Mouse (Mus musculus): Measurements from ENCODE around the gene Armc9. TPM values are rescaled to one million over a fixed set of nuclear protein-coding genes. Genes with fewer than 3 reads are reported as not detected.

Armc9 gene
- 10.6 TPM for total RNA-seq (2023)

GRCm38 (mm10) chr1:86154133-86154823 is at the start of gene Armc9:
Armc9 (plus strand) TSS chr1:86154780.

GRCm38 (mm10) chr1:86111779-86112178 is 42.8 kb upstream of the Armc9 start, which contains the start of gene Htr2b:
Htr2b (minus strand) TSS chr1:86111970.

GRCm38 (mm10) chr1:86133337-86133736 is 21.2 kb upstream of the Armc9 start, which contains the start of gene Gm21972:
Gm21972 (plus strand) TSS chr1:86133637.

GRCm38 (mm10) chr1:86302532-86302931 is 148.0 kb downstream of the Armc9 start, which contains the start of gene B3gnt7:
B3gnt7 (plus strand) TSS chr1:86302832.

Other genes with a start within 250 kb of the Armc9 start
- gene 4933407L21Rik, start 226.3 kb upstream of the Armc9 start, total RNA-seq (2023), result 0.44 TPM
- 1.2 TPM for gene Gpr55, start 193.8 kb upstream of the Armc9 start, total RNA-seq (2023)
- gene Spata3, start 138.0 kb upstream of the Armc9 start, total RNA-seq (2023), result not detected
- gene 2810459M11Rik, start 108.9 kb upstream of the Armc9 start, total RNA-seq (2023), result 0.50 TPM
- gene Psmd1, start 90.4 kb upstream of the Armc9 start, total RNA-seq (2023), result 48.9 TPM
- not detected for gene Htr2b, start 42.8 kb upstream of the Armc9 start, total RNA-seq (2023)
- 1.8 TPM for gene Gm21972, start 21.1 kb upstream of the Armc9 start, total RNA-seq (2023)
- 0.56 TPM for gene B3gnt7, start 148.1 kb downstream of the Armc9 start, total RNA-seq (2023)
- gene Ncl, start 204.6 kb downstream of the Armc9 start, total RNA-seq (2023), result 539 TPM

All from CD4-positive naive resting alpha-beta T cell, adult 57 days (primary cell).